Mouse (Mus musculus) thymus, adult 2 months (tissue): ENCODE data around the gene Usp39. TPM values are rescaled to one million over a fixed set of nuclear protein-coding genes. Genes with fewer than 3 reads are reported as not detected.

Source experiments
- DNase-seq: peaks from one replicate; pipeline ENCODE4 v3.0.0; 2021
- H3K27ac ChIP-seq: fragments of 200-500 bp; 2 replicates; pipeline ENCODE4 v1.5.1; 2012; ENCODE audit warnings: low read length, control low read depth; ENCODE audit not compliant: control insufficient read depth, insufficient read depth
- H3K27me3 ChIP-seq: fragments of 200-500 bp; 2 replicates; pipeline ENCODE4 v1.6.1; 2012; ENCODE audit warnings: mild to moderate bottlenecking, low read length, moderate library complexity, mixed read lengths; ENCODE audit not compliant: control insufficient read depth, insufficient read depth
- H3K36me3 ChIP-seq: fragments of 200-500 bp; 2 replicates; pipeline ENCODE4 v1.6.1; 2012; ENCODE audit warnings: mild to moderate bottlenecking, low read length, moderate library complexity; ENCODE audit not compliant: control insufficient read depth, insufficient read depth
- H3K4me1 ChIP-seq: fragments of 200-500 bp; replicated peaks from 2 replicates; pipeline ENCODE4 v1.6.1; 2012; ENCODE audit warnings: low read length; ENCODE audit not compliant: control insufficient read depth, insufficient read depth
- H3K4me3 ChIP-seq: fragments of 200-500 bp; 2 replicates; pipeline ENCODE4 v1.5.1; 2012; ENCODE audit warnings: mild to moderate bottlenecking, low read length, control low read depth, moderate library complexity; ENCODE audit not compliant: control insufficient read depth, insufficient read depth
- CTCF ChIP-seq: fragments of 200-500 bp; IDR thresholded peaks from 2 replicates; pipeline ENCODE4 v1.5.1; 2012; ENCODE audit warnings: mild to moderate bottlenecking, control low read depth, low read length, moderate library complexity, borderline replicate concordance; ENCODE audit not compliant: control insufficient read depth, poor library complexity, insufficient read depth; ENCODE audit errors: extremely low read depth
- POLR2A ChIP-seq: fragments of 200-500 bp; IDR thresholded peaks from 2 replicates; pipeline ENCODE4 v1.6.1; 2012; ENCODE audit warnings: mild to moderate bottlenecking, low read length, control low read depth, moderate library complexity; ENCODE audit not compliant: control insufficient read depth, poor library complexity, insufficient read depth; ENCODE audit errors: extremely low read depth
- WGBS: fragments of 180-500 bp; shearing (Covaris S2); methylation state at CpG from one replicate; pipeline ENCODE4 v1.1.7; 2018; 5-methylcytosine and 5-hydroxymethylcytosine counted together
- polyA plus RNA-seq: library from polyadenylated mRNA; depleted of rRNA; stranded (reverse); fragments of >200 nt; gene quantifications from 2 replicates; pipeline ENCODE4 v1.2.3, GENCODE M21; 2012

The Usp39 gene
- polyA plus RNA-seq, 1 experiment = 35.6 TPM

GRCm38 (mm10) chr6:72329019-72329418 is 16.0 kb downstream of the Usp39 start:
- WGBS = 90% methylated on average over 5 of the region's 5 CpGs
- peaks cover 70% of the 10 kb centered on the region for H3K36me3 ChIP-seq
- no peak for TF ChIP-seq POLR2A
- TF ChIP-seq CTCF = no peak

GRCm38 (mm10) chr6:72326274-72326673 is 18.7 kb downstream of the Usp39 start:
- no peaks in the 10 kb centered on the region for H3K4me1 ChIP-seq
- DNase-seq = peak; percentile 35
- no peaks in the 10 kb centered on the region for H3K27me3 ChIP-seq
- no peak overlapping the region for H3K4me3 ChIP-seq
- H3K27ac ChIP-seq = no peak overlapping the region
- peaks cover 70% of the 10 kb centered on the region for H3K36me3 ChIP-seq
- WGBS = 68% methylated on average over 6 of the region's 6 CpGs
- TF ChIP-seq CTCF = no peak
- no peak for TF ChIP-seq POLR2A

More at GRCm38 (mm10) chr6:72329019-72329418, 16.0 kb downstream of the Usp39 start:
- no peaks in the 10 kb centered on the region for H3K4me1 ChIP-seq
- H3K4me3 ChIP-seq = no peak overlapping the region
- DNase-seq = no peak
- no peak overlapping the region for H3K27ac ChIP-seq
- no peaks in the 10 kb centered on the region for H3K27me3 ChIP-seq

GRCm38 (mm10) chr6:72323786-72324508 is 21.0 kb downstream of the Usp39 start:
- Histone ChIP-seq H3K27ac (no peak overlapping the region), H3K4me3 (no peak overlapping the region), H3K36me3 (peaks cover 78% of the 10 kb centered on the region), H3K27me3 (no peaks in the 10 kb centered on the region), H3K4me1 (no peaks in the 10 kb centered on the region)
- DNase-seq = no peak
- 96% methylated on average over 6 of the region's 6 CpGs for WGBS
- no peak for TF ChIP-seq CTCF
- TF ChIP-seq POLR2A = no peak

- WGBS = 97% methylated on average over 3 of the region's 3 CpGs
- H3K27ac ChIP-seq = no peak overlapping the region
- H3K4me3 ChIP-seq = no peak overlapping the region
- peaks cover 76% of the 10 kb centered on the region for H3K36me3 ChIP-seq
- no peak for DNase-seq
- H3K27me3 ChIP-seq = no peaks in the 10 kb centered on the region
- no peaks in the 10 kb centered on the region for H3K4me1 ChIP-seq
- TF ChIP-seq CTCF (no peak), POLR2A (no peak)
Measured at GRCm38 (mm10) chr6:72322936-72323335, 22.0 kb downstream of the Usp39 start.

GRCm38 (mm10) chr6:72319019-72319418 is 26.0 kb downstream of the Usp39 start:
- DNase-seq = peak; percentile 13
- no peak for TF ChIP-seq CTCF
- no peaks in the 10 kb centered on the region for H3K27me3 ChIP-seq
- peaks cover 59% of the 10 kb centered on the region for H3K36me3 ChIP-seq
- no peaks in the 10 kb centered on the region for H3K4me1 ChIP-seq
- no peak overlapping the region for H3K27ac ChIP-seq
- 81% methylated on average over 11 of the region's 11 CpGs for WGBS
- H3K4me3 ChIP-seq = no peak overlapping the region

GRCm38 (mm10) chr6:72318440-72318839 is 26.5 kb downstream of the Usp39 start:
- TF ChIP-seq POLR2A (no peak), CTCF (no peak)
- Histone ChIP-seq H3K36me3 (peaks cover 53% of the 10 kb centered on the region), H3K27me3 (no peaks in the 10 kb centered on the region), H3K27ac (no peak overlapping the region), H3K4me1 (no peaks in the 10 kb centered on the region), H3K4me3 (no peak overlapping the region)
- 86% methylated on average over 5 of the region's 5 CpGs for WGBS
- no peak for DNase-seq

- TF ChIP-seq POLR2A = no peak
- TF ChIP-seq CTCF = no peak
- no peak overlapping the region for H3K27ac ChIP-seq
- no peaks in the 10 kb centered on the region for H3K4me1 ChIP-seq
- no peaks in the 10 kb centered on the region for H3K27me3 ChIP-seq
- H3K4me3 ChIP-seq = no peak overlapping the region
- DNase-seq = no peak
- peaks cover 36% of the 10 kb centered on the region for H3K36me3 ChIP-seq
- WGBS = 96% methylated on average over 1 of the region's 1 CpGs
Measured at GRCm38 (mm10) chr6:72316044-72316443, 28.9 kb downstream of the Usp39 start.
